Mouse (Mus musculus) left cerebral cortex, adult 6 months (tissue): ENCODE results near the gene Olfr599. TPM values are rescaled to one million over a fixed set of nuclear protein-coding genes. Genes with fewer than 3 reads are reported as not detected.

Source experiments
- long read RNA-seq, 2 experiments: library from polyadenylated mRNA; unstranded; transcript quantifications; one replicate each; pipeline ENCODE4 v2.0.0; 2019 to 2020
- polyA plus RNA-seq: library from polyadenylated mRNA; unstranded; fragments of <200 nt; fragmentation: Nextera tagmentation; gene quantifications from 2 replicates; pipeline ENCODE4 v1.2.3, GENCODE M21; 2021

Gene Olfr599
- not detected in 2 replicates for polyA plus RNA-seq
- long read RNA-seq, experiment 1, result 0 reads
- long read RNA-seq, experiment 2, result 0 reads

DNA sequence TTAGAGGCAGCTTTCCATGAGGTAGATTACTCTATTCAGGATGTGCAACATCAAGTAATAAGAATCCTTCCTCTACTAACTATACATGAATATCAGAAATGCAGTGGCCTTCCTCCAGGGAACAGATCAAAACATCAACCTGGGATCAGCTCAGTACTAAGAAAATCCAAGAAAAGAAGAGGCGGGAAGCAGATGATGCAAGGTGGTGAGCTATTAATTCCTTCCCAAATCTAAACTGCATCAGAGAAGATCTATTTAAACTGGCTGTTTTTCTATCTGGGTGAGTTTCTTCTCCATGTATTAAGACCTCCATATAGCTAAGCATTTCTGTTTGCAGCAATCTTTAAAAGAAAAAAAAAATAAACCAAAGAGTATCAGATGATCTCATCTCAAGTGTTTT is at the start of gene Olfr599:
Gene Olfr599 (plus strand): TSS at position 301 of the 400 bp plus-strand sequence.

DNA sequence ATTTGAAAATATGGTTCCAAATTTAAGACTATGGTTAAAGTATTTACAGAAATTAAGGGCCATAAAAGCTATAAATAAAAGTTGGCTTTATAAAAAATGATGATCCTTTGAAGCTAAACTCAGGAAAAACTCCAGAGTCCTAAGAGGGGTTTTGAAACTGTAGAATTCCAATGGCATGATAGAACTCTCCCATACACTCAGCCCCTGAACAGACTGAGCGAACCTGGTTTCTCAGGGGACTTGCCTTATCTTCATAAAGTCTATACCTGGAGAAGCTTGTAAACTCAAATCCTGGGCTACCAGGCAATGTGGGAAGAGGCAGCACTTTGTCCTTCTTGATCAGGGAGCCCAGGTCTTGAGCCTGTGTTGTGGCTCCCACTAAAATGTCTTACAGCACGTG is 30.4 kb upstream of the Olfr599 start, which contains the start of gene Olfr596:
Gene Olfr596 (plus strand): TSS at position 301 of the 400 bp plus-strand sequence.

DNA sequence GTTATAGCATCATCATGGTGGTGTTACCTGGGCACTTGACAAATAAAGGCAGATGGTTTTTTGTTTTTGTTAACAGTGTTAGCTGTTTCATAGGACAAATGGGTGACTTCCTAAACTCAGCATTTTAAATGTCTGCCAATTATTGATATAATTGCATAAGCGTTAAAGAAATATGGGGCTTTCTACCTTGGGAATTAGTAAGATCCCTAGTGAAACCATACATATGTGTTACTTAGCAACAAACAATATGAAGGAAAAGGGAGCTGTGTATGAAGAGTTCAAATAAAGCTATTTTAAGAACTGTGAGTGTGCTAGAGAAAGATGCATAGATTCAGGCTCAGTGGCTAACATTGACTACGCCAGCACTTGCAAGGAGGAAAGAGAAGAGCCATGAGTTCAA is 19.7 kb upstream of the Olfr599 start, which contains the start of gene Olfr597:
Gene Olfr597 (plus strand): TSS at position 301 of the 400 bp plus-strand sequence.

DNA sequence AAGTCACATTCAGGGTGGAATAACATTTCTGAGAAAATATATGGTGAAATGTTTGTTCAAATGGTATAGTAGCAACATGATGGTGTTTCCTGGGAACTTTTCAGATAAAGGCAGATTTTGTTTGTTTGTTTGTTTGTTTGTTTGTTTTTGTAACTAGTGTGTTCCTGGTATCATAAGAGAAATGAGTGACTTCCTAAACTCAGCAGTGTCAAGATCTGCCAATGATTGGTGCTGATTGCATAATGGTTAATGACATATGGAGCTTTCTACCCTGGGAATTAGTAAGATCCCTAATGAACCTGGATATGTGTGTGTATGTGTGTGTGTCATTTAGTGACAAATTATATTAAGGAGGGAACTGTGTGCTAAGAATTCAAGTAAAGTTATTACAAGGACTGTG is 12.4 kb upstream of the Olfr599 start, which contains the start of gene Olfr598:
Gene Olfr598 (plus strand): TSS at position 301 of the 400 bp plus-strand sequence.

DNA sequence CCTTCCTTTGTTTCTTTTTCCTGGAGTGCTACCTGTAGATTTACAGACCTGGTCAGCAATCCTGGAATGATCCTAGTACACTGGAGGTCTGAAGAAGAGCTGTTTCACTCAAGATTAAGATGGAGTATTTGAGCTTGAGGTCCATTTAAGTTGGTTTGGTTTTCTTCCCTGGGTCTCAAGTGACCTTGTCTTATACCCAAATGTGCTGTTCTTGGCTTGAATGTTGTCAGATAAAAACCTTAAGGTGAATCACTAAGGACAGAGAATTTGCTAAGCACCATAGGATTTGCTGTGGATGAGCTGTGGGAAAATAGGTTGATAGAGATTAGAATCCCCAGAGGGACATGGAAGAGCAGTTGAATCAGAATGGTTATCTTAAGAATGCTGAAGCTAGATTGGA is 13.9 kb downstream of the Olfr599 start, which contains the start of gene Olfr600:
Gene Olfr600 (minus strand): TSS at position 101 of the 400 bp plus-strand sequence.

DNA sequence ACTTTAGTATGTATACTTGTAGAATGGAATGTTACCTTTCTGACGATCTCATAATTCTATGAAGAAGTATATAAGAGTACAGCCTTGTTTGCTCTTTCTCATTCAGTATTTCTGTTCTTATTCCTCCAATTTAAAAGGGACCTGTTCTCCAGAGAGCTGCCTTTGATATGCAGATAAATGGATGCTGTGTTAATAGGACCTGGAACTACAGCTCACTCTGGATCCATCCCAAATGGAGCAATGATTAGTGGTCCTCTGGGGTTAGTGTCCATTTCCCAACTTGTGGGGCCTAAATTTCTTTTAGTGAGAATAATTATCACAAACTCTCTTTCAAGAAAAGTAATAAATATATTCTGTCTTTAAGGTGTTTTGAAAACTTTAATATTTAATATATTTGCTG is 26.8 kb downstream of the Olfr599 start, which contains the start of gene Olfr601:
Gene Olfr601 (minus strand): TSS at position 101 of the 400 bp plus-strand sequence.

DNA sequence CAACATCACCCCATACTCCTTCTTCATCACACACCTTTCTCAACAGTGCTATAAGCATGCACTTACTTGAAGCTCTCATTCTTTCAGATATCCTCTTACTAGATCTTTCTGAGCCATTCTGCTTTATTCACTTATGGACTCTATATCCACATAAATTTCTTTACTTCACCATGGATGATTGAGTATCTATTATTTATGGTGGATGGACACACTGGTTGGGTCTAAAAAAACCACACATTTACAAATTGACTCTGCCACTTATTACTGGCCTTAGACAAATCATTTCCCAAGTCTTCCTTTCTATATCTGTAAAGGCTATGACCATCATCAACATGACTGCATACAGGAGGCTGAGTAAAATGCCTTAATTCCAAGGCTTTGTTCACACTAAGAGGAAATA is 50.4 kb downstream of the Olfr599 start, which contains the start of gene Olfr603:
Gene Olfr603 (minus strand): TSS at position 101 of the 400 bp plus-strand sequence.

Other genes starting within 250 kb of the Olfr599 start
- gene Olfr585, start 238.2 kb upstream of the Olfr599 start, polyA plus RNA-seq, result not detected in 2 replicates
- not detected in 2 replicates for gene Olfr586, start 210.3 kb upstream of the Olfr599 start, polyA plus RNA-seq
- gene Olfr588-ps1, start 195.0 kb upstream of the Olfr599 start, polyA plus RNA-seq, result not detected in 2 replicates
- gene Olfr589, start 179.6 kb upstream of the Olfr599 start, polyA plus RNA-seq, result not detected in 2 replicates
- gene Olfr591, start 157.6 kb upstream of the Olfr599 start, polyA plus RNA-seq, result not detected in 2 replicates
- gene Olfr592, start 151.1 kb upstream of the Olfr599 start, polyA plus RNA-seq, result not detected in 2 replicates
- not detected in 2 replicates for gene Olfr593, start 124.1 kb upstream of the Olfr599 start, polyA plus RNA-seq
- not detected in 2 replicates for gene Olfr594, start 118.9 kb upstream of the Olfr599 start, polyA plus RNA-seq
- gene Usp17ld, start 83.4 kb upstream of the Olfr599 start, polyA plus RNA-seq, result not detected in 2 replicates
- gene Olfr596, start 30.3 kb upstream of the Olfr599 start, polyA plus RNA-seq, result not detected in 2 replicates
- not detected in 2 replicates for gene Olfr597, start 19.6 kb upstream of the Olfr599 start, polyA plus RNA-seq
- not detected in 2 replicates for gene Olfr598, start 12.3 kb upstream of the Olfr599 start, polyA plus RNA-seq
- not detected in 2 replicates for gene Olfr600, start 13.8 kb downstream of the Olfr599 start, polyA plus RNA-seq
- gene Olfr601, start 26.7 kb downstream of the Olfr599 start, polyA plus RNA-seq, result not detected in 2 replicates
- not detected in 2 replicates for gene Olfr603, start 50.3 kb downstream of the Olfr599 start, polyA plus RNA-seq
- gene Usp17lc, start 79.2 kb downstream of the Olfr599 start, polyA plus RNA-seq, result not detected in 2 replicates
- not detected in 2 replicates for gene Olfr605, start 109.5 kb downstream of the Olfr599 start, polyA plus RNA-seq
- not detected in 2 replicates for gene Olfr606, start 113.1 kb downstream of the Olfr599 start, polyA plus RNA-seq
- gene Olfr607, start 128.2 kb downstream of the Olfr599 start, polyA plus RNA-seq, result not detected in 2 replicates
- gene Olfr608, start 134.0 kb downstream of the Olfr599 start, polyA plus RNA-seq, result not detected in 2 replicates
- gene Olfr609, start 162.1 kb downstream of the Olfr599 start, polyA plus RNA-seq, result not detected in 2 replicates
- gene Olfr610, start 176.2 kb downstream of the Olfr599 start, polyA plus RNA-seq, result not detected in 2 replicates
- not detected in 2 replicates for gene Olfr611, start 184.9 kb downstream of the Olfr599 start, polyA plus RNA-seq
- not detected in 2 replicates for gene Olfr612, start 206.8 kb downstream of the Olfr599 start, polyA plus RNA-seq
- not detected in 2 replicates for gene Olfr613, start 212.2 kb downstream of the Olfr599 start, polyA plus RNA-seq
- not detected in 2 replicates for gene Olfr615, start 220.2 kb downstream of the Olfr599 start, polyA plus RNA-seq
- gene Olfr616, start 233.2 kb downstream of the Olfr599 start, polyA plus RNA-seq, result not detected in 2 replicates
- not detected in 2 replicates for gene Olfr617, start 237.1 kb downstream of the Olfr599 start, polyA plus RNA-seq